Mouse (Mus musculus): ENCODE results near the gene Pramef6. TPM values are rescaled to one million over a fixed set of nuclear protein-coding genes. Genes with fewer than 3 reads are reported as not detected.
"Not testable (repeated sequence)": the region's sequence is repeated elsewhere in the genome, so short reads cannot be mapped to it uniquely, and the experiment has no call there.

Pramef6 gene
- not detected for total RNA-seq (2022)

DNA sequence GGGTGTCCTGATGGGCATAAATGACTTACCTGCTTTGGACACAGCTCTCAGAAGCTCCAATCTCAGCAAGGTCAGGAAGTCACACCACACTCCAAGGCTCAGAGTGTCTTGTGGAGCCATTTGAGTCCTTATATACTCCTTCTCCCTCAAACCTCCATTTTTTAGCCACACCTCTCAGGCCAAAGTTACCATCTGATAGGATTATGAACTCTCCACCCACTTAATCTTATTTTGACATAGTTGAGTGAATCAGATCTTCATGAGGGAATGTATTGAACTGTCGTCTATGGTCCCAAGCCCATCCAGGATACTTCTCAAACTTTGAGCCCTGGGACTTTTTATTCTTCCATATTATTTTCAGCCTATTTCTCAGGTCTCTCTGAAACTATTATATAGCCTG lies at the start of gene Pramef6:
Pramef6 (minus strand) TSS at position 101 of the 400 bp plus-strand sequence.
- not testable (repeated sequence) for DNase-seq (ENCODE audit: low spot score in 2 of 2)

DNA sequence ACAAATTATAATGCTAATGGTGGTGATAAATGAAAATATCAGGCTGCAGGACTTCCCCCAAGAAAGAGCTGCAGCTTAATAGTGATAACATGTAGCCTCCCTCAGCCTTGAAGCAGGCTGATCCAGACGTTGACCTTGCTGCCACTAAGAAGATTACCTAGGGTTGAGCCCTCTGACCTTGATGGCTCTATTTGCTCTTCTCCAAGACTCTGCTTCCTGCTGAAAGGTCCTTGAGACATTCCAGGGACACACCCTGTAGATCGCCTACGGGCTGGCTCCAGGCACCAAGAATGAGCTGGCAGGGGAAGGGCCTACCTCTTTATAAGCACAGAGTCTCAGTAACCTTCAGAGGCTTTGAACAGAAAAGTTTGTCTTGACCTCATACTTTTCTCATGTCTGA lies 5.8 kb downstream of the Pramef6 start:
- not testable (repeated sequence) for DNase-seq (ENCODE audit: low spot score in 2 of 2)

DNA sequence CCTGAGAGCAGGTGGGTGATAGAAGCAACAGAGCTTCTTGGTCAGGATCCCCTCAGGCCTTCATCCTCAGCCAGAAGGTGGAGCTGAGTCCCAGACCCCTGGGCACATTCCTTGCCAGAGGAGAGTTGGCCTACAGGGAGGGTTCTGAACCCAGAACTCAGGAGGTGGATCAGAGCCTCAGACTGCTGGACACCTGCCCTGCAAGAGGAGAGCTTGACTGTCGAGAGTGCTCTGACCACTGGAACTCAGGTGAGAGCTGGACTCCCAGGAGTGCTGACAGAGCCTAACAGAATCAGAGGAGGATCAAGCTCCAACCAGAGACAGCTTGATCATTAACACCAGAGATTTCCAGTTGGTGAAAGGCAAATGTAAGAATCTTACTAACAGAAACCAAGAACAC lies 17.8 kb downstream of the Pramef6 start:
- not testable (repeated sequence) for DNase-seq (ENCODE audit: low spot score in 2 of 2)

DNA sequence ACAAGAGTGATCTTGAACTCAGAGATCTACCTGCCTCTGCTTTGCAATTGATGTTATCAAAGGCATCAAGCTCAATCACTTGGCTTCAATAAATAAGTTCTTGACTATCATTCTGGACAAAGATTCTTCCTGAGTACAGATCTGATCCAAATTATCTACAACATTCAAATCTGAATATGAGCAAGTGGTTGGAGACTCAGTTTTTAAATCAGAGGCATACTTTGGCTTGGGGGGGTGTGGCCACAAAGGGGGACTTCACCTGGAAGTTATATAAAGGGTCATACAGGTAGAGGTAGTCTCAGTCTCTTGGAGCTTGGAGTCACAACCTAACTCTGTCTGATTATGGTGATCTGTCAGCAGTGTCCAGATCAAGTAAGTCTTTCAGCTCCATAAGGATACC lies 54.0 kb downstream of the Pramef6 start, which contains the start of gene Gm13103:
Gm13103 (plus strand) TSS at position 301 of the 400 bp plus-strand sequence.
- not testable (repeated sequence) for DNase-seq (ENCODE audit: low spot score in 2 of 2)

Other genes with a start within 250 kb of the Pramef6 start
- gene Gm13088, start 243.1 kb downstream of the Pramef6 start, total RNA-seq (2022) = not detected
- gene Gm13089, start 197.7 kb downstream of the Pramef6 start, total RNA-seq (2022) = not detected
- gene Gm13078, start 180.9 kb downstream of the Pramef6 start, total RNA-seq (2022) = not detected
- not detected for gene Gm13023, start 111.0 kb downstream of the Pramef6 start, total RNA-seq (2022)
- gene Gm13084, start 84.3 kb downstream of the Pramef6 start, total RNA-seq (2022) = not detected
- not detected for gene Gm13103, start 53.9 kb downstream of the Pramef6 start, total RNA-seq (2022)
- not detected for gene Pramef25, start 50.6 kb upstream of the Pramef6 start, total RNA-seq (2022)
- gene Gm13101, start 66.6 kb upstream of the Pramef6 start, total RNA-seq (2022) = not detected
- gene Pramef17, start 94.0 kb upstream of the Pramef6 start, total RNA-seq (2022) = not detected
- gene Pramel4, start 158.7 kb upstream of the Pramef6 start, total RNA-seq (2022) = not detected
- gene Gm13102, start 206.1 kb upstream of the Pramef6 start, total RNA-seq (2022) = not detected